Mouse (Mus musculus): ENCODE results near the gene Oas3.

- TF ChIP-seq GATA1 (IDR thresholded peaks at IDR 0.05; ENCODE audit: borderline replicate concordance, low read length) (no peak), FLI1 (IDR thresholded peaks at IDR 0.05; ENCODE audit: low read length) (no peak)
Observed at GRCm38 (mm10) chr5:120721005-120721404, 56.5 kb downstream of the Oas3 start.
